Mouse (Mus musculus): ENCODE data around the gene Pced1b. TPM values are rescaled to one million over a fixed set of nuclear protein-coding genes. Genes with fewer than 3 reads are reported as not detected.
A peak's percentile ranks its signal among the peaks of the same experiment; 100 is the strongest.

Gene Pced1b
- total RNA-seq, 2 experiments from 2014 or later = 2.9 to 4.2 TPM

DNA sequence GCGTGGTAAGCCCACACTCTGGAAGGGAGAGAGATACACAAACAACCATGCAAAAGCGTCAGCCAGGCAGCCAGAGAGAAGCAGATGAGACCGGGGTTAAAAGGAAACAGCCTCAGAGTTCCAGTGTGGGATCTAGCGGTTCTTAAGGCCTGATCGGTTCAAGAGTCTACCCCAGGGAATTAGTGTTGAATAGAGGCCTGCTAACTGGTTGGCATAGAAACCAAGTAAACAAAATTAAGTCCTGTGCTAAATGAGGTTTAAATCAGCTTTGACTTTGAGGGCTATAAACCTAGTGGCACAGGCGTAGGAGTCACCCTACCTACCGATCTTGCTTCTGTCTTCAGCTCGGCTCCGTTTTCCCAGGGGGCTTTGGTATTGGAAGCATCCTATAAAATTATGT is 77.4 kb downstream of the Pced1b start:
- no peak for DNase-seq
- intact Hi-C loops (cut with DNase I) = no loop called here

DNA sequence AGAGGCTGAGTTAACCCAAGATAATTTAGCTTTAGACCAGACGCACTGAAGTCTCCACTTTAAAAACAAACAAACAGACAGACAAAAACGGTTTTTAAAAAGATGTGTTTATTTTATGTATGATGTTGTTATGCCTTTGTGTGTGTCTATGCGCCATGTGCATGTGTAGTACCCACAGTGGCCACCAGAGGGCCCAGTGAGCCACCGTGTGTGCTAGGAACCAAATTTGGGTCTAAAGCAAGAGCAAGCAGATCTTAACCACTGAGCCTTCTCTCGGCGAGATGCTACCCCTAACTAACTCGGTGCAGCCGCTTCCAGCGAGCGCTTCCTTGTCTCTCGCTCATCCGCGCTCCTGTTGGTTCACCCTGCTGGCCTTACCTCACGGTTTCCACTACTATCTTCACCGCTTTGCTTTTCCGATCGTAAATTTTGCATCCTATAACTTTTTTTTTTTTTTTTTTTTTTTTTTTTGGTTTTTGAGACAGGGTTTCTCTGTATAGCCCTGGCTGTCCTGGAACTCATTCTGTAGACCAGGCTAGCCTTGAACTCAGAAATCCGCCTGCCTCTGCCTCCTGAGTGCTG is 80.7 kb downstream of the Pced1b start:
- DNase-seq = peak; percentile 12 to 49
- intact Hi-C loops (cut with DNase I) = no loop called here

DNA sequence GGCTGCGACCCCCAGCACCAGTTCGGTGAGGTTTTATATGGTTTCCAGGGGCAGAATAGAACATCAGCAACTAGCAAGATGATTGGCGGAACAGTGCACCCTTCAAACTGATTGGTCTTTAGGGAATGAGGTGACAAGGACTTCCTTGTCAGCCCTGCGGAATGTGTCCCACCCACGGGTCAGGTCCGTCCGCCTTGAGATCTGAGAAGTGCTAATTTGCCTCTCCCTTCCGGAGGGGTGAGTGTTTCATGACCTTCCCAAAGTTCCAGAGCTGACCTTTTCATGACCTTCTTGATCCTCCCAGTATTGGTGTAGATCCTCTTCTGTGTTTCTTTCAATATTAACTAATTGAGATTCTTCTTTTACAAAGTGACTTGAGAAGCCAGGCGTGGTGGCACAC is 85.7 kb downstream of the Pced1b start:
- no peak for DNase-seq
- intact Hi-C loops (cut with DNase I) = no loop called here

DNA sequence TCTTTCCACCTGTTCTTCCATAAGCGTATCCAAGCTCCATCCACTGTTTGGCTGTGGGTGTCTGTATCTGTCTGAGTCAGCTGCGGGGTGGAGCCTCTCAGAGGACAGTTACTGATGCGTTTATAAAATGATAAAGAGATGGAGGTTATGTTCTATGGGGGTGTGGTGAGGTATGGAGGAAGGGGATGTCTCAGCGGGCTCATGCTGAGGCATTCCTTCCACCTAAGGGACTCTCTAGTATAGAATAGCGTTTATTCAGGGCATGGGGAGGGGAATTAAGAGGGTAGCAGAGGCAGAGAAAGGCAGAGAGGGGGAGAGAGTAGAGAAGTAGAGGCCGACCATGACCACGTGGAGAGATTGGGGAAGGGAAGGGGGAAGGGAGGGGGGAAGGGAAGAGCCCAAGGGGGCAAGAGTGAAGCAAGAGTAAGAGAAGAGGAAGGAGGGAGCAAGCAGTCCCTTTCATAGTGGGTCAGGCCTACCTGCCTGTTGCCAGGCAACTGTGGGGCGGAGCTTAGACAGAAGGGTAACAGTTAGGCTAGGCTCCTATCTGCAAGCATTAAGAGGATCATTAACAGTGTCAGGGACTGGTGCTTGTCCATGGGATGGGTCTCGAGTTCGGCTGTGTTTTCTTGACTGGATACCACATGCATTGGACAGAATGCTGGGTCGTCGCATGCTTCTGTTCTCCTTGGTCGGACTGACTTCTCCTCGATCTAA is 90.9 kb downstream of the Pced1b start:
- DNase-seq = no peak
- intact Hi-C loops (cut with DNase I) = no loop called here

DNA sequence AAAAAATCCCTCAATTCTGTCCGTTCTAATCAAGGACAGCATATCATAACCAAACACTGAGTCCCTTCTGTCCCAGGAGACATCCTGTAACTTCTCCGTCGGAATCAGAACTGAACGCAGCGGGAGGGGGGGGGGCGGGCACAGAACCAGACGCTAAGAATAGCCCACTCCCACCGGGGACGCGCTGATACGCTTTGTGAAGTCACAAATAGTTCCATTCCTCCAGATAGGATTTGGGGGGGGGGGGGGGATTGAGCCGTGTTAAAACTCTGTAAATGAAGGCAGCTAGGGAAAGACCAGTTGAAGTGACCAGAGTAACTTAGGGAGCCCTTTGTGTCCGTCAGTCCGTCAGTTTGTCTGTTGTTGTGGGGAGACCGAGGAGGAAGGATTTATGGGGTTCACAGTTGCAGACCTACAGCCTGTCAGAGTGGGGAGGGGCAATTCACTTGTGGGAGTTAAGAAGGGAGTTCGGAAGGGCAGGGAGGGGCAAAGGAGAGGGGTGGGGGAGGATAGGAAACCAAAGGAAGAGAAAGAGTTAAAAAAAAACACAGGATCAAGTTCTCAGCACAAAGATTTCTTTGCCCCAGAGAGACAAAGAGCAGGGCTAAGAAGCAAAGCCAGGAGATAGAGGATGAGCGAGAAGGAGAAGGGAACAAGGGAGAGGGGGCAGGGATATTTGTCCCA is 91.6 kb downstream of the Pced1b start:
- peak in 1 of 2 experiments; percentile 10 for DNase-seq
- intact Hi-C loops (cut with DNase I) = no loop called here

DNA sequence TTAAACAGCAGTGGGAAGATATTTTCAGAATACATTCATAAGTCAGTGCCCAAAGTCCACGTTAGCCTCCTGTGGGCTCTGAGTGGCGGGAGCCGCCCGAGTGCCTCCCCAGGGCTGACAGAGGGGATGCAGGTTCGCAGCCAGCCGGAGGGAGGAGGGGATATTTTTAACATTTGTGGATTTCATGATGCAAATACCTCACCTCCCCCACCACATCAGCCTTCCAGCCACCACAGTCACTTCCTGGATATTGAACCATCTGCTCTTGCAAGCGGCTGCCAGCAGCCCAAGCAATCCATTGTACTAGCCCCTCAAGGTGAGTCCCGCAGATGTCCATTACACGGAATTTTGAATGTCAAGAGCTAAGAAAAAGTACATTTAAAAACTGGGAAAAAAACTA is 95.4 kb downstream of the Pced1b start:
- no peak for DNase-seq
- intact Hi-C loops (cut with DNase I) = no loop called here

DNA sequence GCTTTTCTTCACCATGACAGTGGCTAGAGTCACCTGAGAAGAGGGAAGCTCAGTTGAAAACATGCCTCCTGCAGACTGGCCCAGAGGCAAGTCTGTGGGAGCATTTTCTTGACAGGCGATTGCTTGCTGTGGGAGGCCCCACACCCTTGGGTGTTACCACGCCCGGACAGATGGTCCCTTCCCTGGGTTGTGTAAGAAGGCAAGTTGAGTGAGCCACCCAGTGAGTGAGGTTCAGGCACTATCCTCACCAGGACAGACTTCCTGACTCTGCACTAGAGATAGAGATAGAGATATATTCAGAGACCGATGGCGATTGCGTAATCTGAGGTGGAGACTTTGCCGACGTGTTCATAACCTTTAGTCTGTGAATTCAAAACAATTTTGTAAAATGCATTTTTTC is 96.0 kb downstream of the Pced1b start:
- DNase-seq = no peak
- intact Hi-C loops (cut with DNase I) = no loop called here

DNA sequence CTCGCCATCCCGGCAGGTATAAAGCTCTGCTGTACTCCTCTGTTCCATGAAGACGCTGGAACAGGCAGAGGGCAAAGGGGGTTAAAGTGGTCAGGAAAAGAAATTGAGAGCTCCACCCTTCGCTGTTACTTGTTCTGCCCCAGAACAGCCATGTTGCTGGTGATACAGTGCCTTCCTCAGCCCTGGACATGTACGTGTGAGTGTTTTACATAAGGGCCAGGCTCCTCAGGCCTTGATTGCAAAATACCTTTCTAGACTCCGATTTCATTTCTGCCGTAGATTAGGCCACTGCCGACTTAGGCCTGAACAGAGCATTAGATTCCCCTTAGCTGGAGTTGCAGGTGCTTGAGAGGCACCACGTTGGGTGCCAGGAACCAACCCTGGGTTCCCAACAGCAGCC is 97.0 kb downstream of the Pced1b start:
- intact Hi-C loops (cut with DNase I) = no loop called here
- no peak for DNase-seq

DNA sequence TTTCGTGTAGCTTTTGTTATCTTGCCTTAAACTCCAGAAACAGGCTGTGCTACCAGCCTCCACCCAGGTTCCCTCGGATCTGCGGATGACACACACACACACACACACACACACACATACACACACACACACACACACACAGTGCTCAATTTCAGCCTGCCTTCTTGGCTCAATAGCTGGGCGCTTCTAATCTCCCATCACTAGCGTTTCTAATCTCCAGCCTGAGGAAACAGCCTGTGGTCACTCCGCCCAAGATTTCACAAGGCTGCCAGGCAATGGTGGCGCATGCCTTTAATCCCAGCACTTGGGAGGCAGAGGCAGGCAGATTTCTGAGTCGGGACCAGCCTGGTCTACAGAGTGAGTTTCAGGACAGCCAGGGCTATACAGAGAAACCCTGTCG is 98.2 kb downstream of the Pced1b start:
- no peak for DNase-seq
- intact Hi-C loops (cut with DNase I) = no loop called here

DNA sequence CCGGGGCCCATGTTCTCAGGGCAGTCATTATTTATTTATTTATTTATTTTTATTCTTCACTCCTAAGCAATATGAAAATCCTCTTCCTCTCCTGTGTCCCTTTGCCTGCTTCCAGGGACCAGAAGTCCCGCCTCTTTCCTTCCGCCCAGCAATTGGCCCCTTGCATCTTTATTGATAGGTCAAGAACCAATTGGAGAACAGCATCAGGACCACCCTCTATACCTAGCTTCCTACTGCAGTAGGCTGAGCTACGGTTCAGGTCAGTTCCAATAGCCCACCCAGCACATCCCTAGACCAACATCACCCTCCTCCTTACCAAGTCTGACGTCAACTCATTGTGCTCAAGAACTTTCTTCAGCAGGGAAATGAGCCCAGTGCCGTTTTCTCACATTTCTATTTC is 99.0 kb downstream of the Pced1b start:
- no peak for DNase-seq
- intact Hi-C loops (cut with DNase I) = no loop called here

DNA sequence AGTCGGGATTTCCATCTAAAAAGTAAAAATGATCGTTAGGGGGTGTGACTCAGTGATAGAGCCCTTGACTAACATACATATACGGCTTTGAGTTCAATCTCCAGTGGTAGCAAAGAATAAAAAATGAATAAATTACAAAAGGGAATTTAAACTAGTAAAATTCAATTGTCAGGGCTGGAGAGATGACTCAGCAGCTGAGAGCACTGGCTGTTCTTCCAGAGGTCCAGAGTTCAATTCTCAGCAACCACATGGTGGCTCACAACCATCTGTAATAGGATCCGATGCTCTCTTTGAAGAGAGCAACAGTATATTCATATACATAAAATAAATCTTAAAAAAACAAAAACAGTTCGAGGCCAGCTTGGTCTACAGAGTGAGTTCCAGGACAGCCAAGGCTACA is 99.5 kb downstream of the Pced1b start:
- intact Hi-C loops (cut with DNase I) = no loop called here
- no peak for DNase-seq

DNA sequence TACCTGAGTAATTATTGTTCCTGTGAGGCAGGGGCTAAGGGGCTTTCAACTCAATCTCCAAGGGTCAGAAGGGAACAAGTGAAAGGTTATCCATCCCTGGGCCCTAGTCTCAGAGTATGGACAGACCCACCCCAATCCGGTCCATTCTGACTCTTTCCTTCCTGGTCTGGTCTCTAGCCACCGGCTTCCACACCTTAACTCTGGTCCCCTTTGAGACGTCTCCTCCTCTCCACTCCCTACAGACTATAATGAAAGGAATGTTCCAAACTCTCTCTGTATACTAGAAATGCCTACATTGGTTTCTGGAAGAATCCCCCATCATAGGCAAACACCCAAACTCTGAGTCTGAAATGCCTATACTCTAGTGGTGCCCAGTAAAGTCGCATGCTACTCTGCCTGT is 100.0 kb downstream of the Pced1b start:
- intact Hi-C loops (cut with DNase I) = no loop called here

DNA sequence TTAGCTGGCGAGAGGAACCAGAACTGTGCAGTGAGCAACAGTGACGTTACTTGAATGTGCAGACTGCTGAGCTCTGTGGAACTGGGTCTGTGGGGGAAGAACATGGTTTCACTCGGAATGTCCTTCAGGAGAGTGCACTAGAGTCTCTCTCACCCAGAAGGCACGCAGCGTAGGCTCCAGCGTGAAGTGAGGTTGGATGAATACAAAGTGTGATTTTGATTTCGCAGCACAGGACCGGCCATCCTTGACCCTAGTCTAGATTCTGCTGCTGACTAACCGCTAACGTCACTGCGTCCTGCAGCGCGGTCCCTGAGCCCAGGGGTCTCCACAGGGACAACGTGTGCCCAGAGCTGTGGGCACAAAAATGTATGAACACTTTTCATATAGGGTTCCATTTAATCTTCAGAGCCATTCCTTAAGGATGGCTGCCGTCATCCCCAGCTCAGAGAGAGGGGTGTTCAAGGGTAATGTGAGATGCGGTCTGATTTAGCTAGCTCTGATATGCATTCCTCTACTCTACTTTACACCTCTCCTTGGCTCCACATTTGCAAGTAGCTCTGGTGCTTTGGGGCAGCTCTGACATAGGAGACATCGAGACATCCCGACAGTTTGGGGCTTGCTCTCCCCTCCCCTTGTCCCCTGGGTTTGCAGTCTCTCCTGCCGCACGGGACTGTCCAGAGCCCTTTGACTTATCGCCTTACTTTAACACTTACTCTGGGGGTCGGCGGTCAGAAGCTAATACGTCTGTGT is 101.8 kb downstream of the Pced1b start:
- no peak for DNase-seq
- intact Hi-C loops (cut with DNase I) = no loop called here

More for the DNA sequence above, 100.0 kb downstream of the Pced1b start:
- DNase-seq = no peak

DNA sequence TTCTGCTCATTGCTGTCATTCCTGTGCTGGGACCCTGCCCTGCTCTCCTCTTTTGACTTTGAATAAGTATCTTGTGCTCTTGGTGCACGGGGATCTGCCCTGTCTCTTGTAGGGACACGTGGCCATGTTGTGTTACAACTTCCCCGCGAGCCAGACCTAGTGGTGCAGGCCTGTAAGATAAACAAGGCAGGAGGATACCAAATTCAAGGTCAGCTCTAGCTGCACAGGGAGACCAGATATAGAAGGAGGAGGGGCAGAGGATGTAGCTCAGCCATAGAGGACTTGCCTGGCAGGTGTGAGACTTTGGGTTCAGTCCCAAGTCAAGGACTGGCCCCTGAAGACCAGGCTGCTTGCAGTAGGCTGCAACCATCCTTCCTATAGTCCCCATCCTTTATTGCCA is 103.6 kb downstream of the Pced1b start:
- no peak for DNase-seq
- intact Hi-C loops (cut with DNase I) = no loop called here

DNA sequence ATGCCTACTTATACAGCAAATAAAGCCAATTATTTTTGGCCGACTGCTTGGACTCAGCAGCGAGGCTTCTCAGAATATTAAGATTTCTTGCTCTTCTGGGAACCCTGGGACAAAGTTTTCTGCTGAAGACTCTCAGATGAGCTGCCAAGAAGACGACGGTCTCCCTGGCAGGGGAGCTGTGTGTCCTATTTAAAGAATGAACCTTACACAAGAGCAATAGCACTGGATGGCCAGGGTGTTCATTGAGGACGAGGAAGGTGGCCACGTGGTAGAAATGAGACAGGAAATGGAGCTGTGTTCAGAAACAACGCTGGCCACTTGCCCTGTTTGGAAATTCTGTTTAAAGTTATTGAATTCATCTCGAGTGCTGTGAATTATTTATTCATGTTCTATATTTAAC is 104.1 kb downstream of the Pced1b start:
- intact Hi-C loops (cut with DNase I) = no loop called here
- peak; percentile 26 to 31 for DNase-seq

DNA sequence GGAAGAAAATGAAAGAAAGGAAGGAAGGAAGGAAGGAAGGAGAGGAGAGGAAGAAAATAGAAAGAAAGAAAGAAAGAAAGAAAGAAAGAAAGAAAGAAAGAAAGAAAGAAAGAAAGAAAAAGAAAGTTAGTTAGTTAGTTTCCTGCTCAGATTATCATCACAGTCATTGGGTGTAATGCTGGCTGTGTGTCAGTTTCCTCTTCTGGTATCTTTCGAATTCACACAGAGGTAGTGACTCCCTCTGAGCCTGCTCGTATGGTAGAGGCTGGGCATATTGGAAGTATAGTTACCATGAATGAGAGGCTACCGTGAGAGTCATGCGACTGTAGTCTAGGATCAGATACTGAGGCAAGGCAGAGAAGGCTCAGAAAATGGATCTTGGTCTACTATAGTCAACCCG is 104.8 kb downstream of the Pced1b start:
- intact Hi-C loops (cut with DNase I) = no loop called here
- no peak for DNase-seq

DNA sequence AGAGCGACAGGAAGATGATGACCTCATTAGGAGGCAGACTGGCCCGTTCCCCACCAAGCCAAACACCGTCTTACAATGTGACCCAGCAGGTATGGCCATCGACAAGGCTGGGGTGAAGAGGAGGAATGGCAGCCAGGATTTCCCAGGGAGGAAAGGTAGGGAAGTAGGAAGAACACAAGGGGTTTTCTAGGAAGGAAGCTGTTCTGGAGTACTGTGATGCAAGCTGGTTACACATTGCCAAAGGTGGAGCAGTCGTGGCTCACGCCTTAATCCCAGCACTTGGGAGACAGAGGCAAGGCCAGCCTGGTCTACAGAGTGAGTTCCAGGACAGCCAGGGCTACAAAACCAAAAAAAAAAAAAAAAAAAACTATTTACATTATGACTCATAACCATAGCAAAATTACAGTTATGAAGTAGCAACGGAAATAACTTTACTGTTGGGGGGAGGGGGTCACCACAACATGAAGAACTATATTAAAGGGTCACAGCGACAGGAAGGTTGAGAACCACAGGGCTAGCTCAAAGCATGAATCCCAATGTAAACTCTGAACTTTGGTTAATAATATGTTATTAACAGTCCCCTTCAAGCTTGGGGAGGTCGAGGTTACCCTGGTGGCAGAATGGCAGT is 108.9 kb downstream of the Pced1b start:
- no peak for DNase-seq

DNA sequence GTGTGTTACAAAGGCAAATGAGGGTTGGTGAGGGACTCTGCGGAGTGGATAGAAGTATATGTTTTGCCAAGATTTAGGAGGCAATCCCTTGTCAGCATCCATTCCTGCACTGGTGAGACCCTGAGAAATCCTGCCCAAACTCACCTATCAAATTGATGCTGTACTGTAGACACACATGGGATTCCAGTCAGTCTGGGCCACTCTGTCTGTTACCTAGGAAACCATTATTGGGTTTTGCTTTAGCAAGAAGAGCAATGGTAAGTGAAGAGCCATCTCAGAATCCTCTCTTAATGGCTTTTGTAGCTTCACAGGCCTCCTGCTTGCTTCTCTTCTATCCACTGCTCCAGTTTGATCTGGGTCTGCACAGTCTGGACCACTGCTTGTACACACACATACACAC is 110.1 kb downstream of the Pced1b start:
- no peak for DNase-seq
- intact Hi-C loops (cut with DNase I) = no loop called here

More for the DNA sequence above, 108.9 kb downstream of the Pced1b start:
- intact Hi-C loops (cut with DNase I) = no loop called here

DNA sequence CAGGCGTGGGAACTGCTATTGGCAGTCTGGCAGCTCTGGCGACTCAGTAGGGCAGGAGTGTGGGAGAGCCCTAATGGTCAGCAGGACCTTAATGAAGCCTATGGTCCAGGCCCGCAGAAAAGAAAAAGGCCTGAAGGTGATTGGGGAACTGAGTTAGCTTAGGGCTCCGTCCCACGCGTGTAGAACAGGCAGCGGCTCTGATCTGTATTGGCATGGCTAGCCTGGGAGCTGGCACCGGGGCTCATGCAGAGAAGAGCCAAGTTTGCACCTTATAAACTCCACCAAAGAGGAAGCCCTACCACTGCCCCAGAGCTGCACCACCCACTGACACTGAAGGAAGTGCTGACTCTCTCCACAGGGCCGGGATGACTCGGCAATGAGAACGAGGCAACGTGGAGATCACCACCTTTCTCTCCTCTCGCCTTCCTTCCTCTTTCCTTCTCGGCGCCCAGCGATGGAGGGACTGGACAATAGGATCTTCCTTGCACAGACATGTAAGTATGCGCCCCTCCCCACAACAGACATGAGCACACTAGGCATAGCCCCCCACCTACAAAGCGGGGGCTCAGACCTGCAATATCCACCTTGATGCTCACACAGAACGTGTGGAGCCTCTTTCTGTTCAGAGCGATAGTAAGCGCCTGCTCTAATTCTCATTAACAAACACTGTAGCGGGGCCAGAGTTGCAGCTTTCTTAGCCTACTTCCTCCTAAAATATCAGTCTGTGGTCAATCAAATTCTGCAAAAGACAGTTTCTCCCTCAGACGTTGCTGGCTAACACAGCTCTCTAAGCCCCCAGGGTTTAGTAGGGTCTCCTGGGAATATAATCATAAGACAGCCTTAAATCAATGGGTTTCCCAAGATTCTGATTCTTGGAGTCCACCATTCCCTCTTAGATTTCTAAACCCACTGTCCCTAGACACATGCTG is 114.2 kb downstream of the Pced1b start:
- intact Hi-C loops (cut with DNase I) = no loop called here
- DNase-seq = no peak

DNA sequence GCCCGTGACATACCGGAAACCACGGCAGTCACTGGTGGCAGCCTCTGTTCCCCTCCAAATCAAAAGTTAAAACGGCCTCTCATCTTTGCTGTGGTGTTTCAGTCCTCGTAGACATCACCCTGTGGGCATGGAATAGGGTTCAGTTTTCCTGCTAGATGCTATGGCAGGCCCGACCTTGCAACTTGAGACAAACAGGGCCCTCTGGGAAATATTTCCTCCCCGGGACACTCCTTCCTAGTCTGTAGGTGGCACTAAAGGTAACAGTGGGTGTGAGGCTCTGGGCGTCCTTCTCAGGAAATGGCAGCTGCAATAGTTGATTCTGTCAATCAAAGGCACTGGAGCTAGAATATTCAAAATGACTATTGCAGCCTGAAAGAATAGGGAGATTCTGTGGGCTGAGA is 114.9 kb downstream of the Pced1b start:
- DNase-seq = no peak
- intact Hi-C loops (cut with DNase I) = no loop called here

All from heart, postnatal 36 days (tissue).